Mouse (Mus musculus): ENCODE data around the gene Ccdc3.

DNA sequence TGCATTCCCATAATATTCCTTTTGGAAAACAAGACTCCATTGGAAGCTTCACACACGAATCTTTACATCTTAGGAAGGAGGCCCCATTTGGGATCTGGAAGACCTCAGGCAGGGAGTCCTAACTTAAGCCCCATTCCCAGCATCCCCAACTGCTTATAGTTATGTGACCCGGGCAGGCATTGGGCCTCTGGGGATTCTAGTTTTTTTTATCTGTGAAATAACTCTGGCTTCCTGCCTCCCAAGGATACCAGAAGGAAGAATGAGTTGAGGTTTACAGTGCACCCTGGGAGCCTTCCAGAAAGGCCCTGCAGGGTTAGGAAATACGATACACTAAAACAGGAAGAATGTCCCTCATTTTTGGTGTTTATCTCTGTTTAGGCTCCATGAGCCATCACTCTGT is 8.5 kb upstream of the Ccdc3 start:
- no peak for TF ChIP-seq CTCF (IDR thresholded peaks at IDR 0.05; ENCODE audit: control insufficient read depth, insufficient read depth, insufficient replicate concordance, low read depth, low read length)
- no peak for TF ChIP-seq POLR2A (IDR thresholded peaks at IDR 0.05; ENCODE audit: control insufficient read depth, low read depth, low read length)

Measured in testis, adult 2 months (tissue).